Mouse (Mus musculus): ENCODE measurements around the gene Ccdc13. TPM values are rescaled to one million over a fixed set of nuclear protein-coding genes. Genes with fewer than 3 reads are reported as not detected.

Ccdc13 gene
- polyA plus RNA-seq, 1 experiment: 0.12 TPM

GRCm38 (mm10) chr9:121864837-121865236 lies 25.6 kb upstream of the Ccdc13 start:
- no peaks in the 10 kb centered on the region for H3K79me3 ChIP-seq (ENCODE audit: low read depth)
- no peak overlapping the region for H3K4me3 ChIP-seq (ENCODE audit: insufficient read depth, poor library complexity, severe bottlenecking)
- TF ChIP-seq FOSL1 (IDR thresholded peaks at IDR 0.05; ENCODE audit: insufficient read depth, low read length, poor library complexity, severe bottlenecking) (no peak), MYOD1 (IDR thresholded peaks at IDR 0.05; ENCODE audit: control insufficient read depth, insufficient read length, low read depth) (no peak), CEBPB (IDR thresholded peaks at IDR 0.05; ENCODE audit: low read depth) (no peak), CTCF (IDR thresholded peaks at IDR 0.05; ENCODE audit: control insufficient read depth, insufficient read depth, insufficient read length) (no peak), MYOG (IDR thresholded peaks at IDR 0.05; ENCODE audit: control insufficient read depth, extremely low read depth, insufficient read length) (no peak), USF1 (IDR thresholded peaks at IDR 0.05; ENCODE audit: low read depth) (no peak), MAX (IDR thresholded peaks at IDR 0.05) (no peak)
- no peaks in the 10 kb centered on the region for H3K79me2 ChIP-seq (ENCODE audit: control insufficient read depth, insufficient read depth)
- H3K27me3 ChIP-seq (ENCODE audit: control insufficient read depth, insufficient read depth, insufficient read length): peaks cover 8% of the 10 kb centered on the region
- H3ac ChIP-seq (ENCODE audit: control insufficient read depth, insufficient read length, low read depth): no peak overlapping the region
- no peaks in the 10 kb centered on the region for H3K36me3 ChIP-seq (ENCODE audit: control insufficient read depth, insufficient read depth)

- Histone ChIP-seq H3K79me3 (ENCODE audit: low read depth) (peaks cover 5% of the 10 kb centered on the region), H3K79me2 (ENCODE audit: control insufficient read depth, insufficient read depth) (peaks cover 11% of the 10 kb centered on the region), H3ac (ENCODE audit: control insufficient read depth, insufficient read length, low read depth) (no peak overlapping the region), H3K27me3 (ENCODE audit: control insufficient read depth, insufficient read depth, insufficient read length) (no peaks in the 10 kb centered on the region), H3K36me3 (ENCODE audit: control insufficient read depth, insufficient read depth) (no peaks in the 10 kb centered on the region), H3K4me3 (ENCODE audit: insufficient read depth, poor library complexity, severe bottlenecking) (no peak overlapping the region)
- TF ChIP-seq MYOD1 (IDR thresholded peaks at IDR 0.05; ENCODE audit: control insufficient read depth, insufficient read length, low read depth) (no peak), FOSL1 (IDR thresholded peaks at IDR 0.05; ENCODE audit: insufficient read depth, low read length, poor library complexity, severe bottlenecking) (no peak), CTCF (IDR thresholded peaks at IDR 0.05; ENCODE audit: control insufficient read depth, insufficient read depth, insufficient read length) (no peak), CEBPB (IDR thresholded peaks at IDR 0.05; ENCODE audit: low read depth) (no peak), MAX (IDR thresholded peaks at IDR 0.05) (no peak), USF1 (IDR thresholded peaks at IDR 0.05; ENCODE audit: low read depth) (no peak), MYOG (IDR thresholded peaks at IDR 0.05; ENCODE audit: control insufficient read depth, extremely low read depth, insufficient read length) (no peak)
These were observed 21.7 kb upstream of the Ccdc13 start for GRCm38 (mm10) chr9:121860921-121861320.

GRCm38 (mm10) chr9:121859345-121859744 lies 20.1 kb upstream of the Ccdc13 start:
- Histone ChIP-seq H3K79me2 (ENCODE audit: control insufficient read depth, insufficient read depth) (peaks cover 21% of the 10 kb centered on the region), H3ac (ENCODE audit: control insufficient read depth, insufficient read length, low read depth) (no peak overlapping the region), H3K4me3 (ENCODE audit: insufficient read depth, poor library complexity, severe bottlenecking) (no peak overlapping the region), H3K36me3 (ENCODE audit: control insufficient read depth, insufficient read depth) (no peaks in the 10 kb centered on the region), H3K27me3 (ENCODE audit: control insufficient read depth, insufficient read depth, insufficient read length) (no peaks in the 10 kb centered on the region), H3K79me3 (ENCODE audit: low read depth) (peaks cover 8% of the 10 kb centered on the region)
- no peak for TF ChIP-seq CTCF (IDR thresholded peaks at IDR 0.05; ENCODE audit: control insufficient read depth, insufficient read depth, insufficient read length)
- TF ChIP-seq FOSL1 (IDR thresholded peaks at IDR 0.05; ENCODE audit: insufficient read depth, low read length, poor library complexity, severe bottlenecking): no peak
- TF ChIP-seq MYOD1 (IDR thresholded peaks at IDR 0.05; ENCODE audit: control insufficient read depth, insufficient read length, low read depth): no peak
- TF ChIP-seq CEBPB (IDR thresholded peaks at IDR 0.05; ENCODE audit: low read depth): no peak
- TF ChIP-seq USF1 (IDR thresholded peaks at IDR 0.05; ENCODE audit: low read depth): no peak
- no peak for TF ChIP-seq MAX (IDR thresholded peaks at IDR 0.05)
- TF ChIP-seq MYOG (IDR thresholded peaks at IDR 0.05; ENCODE audit: control insufficient read depth, extremely low read depth, insufficient read length): no peak

GRCm38 (mm10) chr9:121858153-121858488 lies 18.9 kb upstream of the Ccdc13 start, which contains the start of gene Higd1a:
Gene Higd1a (minus strand): TSS chr9:121858362.
- H3K79me3 ChIP-seq (ENCODE audit: low read depth): peaks cover 8% of the 10 kb centered on the region
- H3K79me2 ChIP-seq (ENCODE audit: control insufficient read depth, insufficient read depth): peaks cover 29% of the 10 kb centered on the region
- H3K36me3 ChIP-seq (ENCODE audit: control insufficient read depth, insufficient read depth): no peaks in the 10 kb centered on the region
- H3ac ChIP-seq (ENCODE audit: control insufficient read depth, insufficient read length, low read depth): peak within 1 kb of the TSS; percentile 87
- no peaks in the 10 kb centered on the region for H3K27me3 ChIP-seq (ENCODE audit: control insufficient read depth, insufficient read depth, insufficient read length)
- peak within 1 kb of the TSS; percentile 48 for H3K4me3 ChIP-seq (ENCODE audit: insufficient read depth, poor library complexity, severe bottlenecking)
- no peak for TF ChIP-seq USF1 (IDR thresholded peaks at IDR 0.05; ENCODE audit: low read depth)

- Histone ChIP-seq H3ac (ENCODE audit: control insufficient read depth, insufficient read length, low read depth) (peak overlapping the region; percentile 87), H3K36me3 (ENCODE audit: control insufficient read depth, insufficient read depth) (no peaks in the 10 kb centered on the region), H3K79me2 (ENCODE audit: control insufficient read depth, insufficient read depth) (peaks cover 29% of the 10 kb centered on the region), H3K27me3 (ENCODE audit: control insufficient read depth, insufficient read depth, insufficient read length) (no peaks in the 10 kb centered on the region), H3K79me3 (ENCODE audit: low read depth) (peaks cover 8% of the 10 kb centered on the region), H3K4me3 (ENCODE audit: insufficient read depth, poor library complexity, severe bottlenecking) (peak overlapping the region; percentile 48)
- TF ChIP-seq MAX (IDR thresholded peaks at IDR 0.05) (peak; percentile 23), MYOG (IDR thresholded peaks at IDR 0.05; ENCODE audit: control insufficient read depth, extremely low read depth, insufficient read length) (no peak)
These were observed 18.4 kb upstream of the Ccdc13 start for GRCm38 (mm10) chr9:121857474-121858152.

- H3K27me3 ChIP-seq (ENCODE audit: control insufficient read depth, insufficient read depth, insufficient read length): no peaks in the 10 kb centered on the region
- TF ChIP-seq FOSL1 (IDR thresholded peaks at IDR 0.05; ENCODE audit: insufficient read depth, low read length, poor library complexity, severe bottlenecking) (no peak), CEBPB (IDR thresholded peaks at IDR 0.05; ENCODE audit: low read depth) (no peak), MYOD1 (IDR thresholded peaks at IDR 0.05; ENCODE audit: control insufficient read depth, insufficient read length, low read depth) (no peak), MYOG (IDR thresholded peaks at IDR 0.05; ENCODE audit: control insufficient read depth, extremely low read depth, insufficient read length) (no peak), CTCF (IDR thresholded peaks at IDR 0.05; ENCODE audit: control insufficient read depth, insufficient read depth, insufficient read length) (no peak), MAX (IDR thresholded peaks at IDR 0.05) (no peak), USF1 (IDR thresholded peaks at IDR 0.05; ENCODE audit: low read depth) (no peak)
These were observed 17.6 kb upstream of the Ccdc13 start for GRCm38 (mm10) chr9:121856649-121857416.

More at GRCm38 (mm10) chr9:121856649-121857416, 17.6 kb upstream of the Ccdc13 start:
- peak overlapping the region; percentile 48 for H3K4me3 ChIP-seq (ENCODE audit: insufficient read depth, poor library complexity, severe bottlenecking)
- H3K79me3 ChIP-seq (ENCODE audit: low read depth): peaks cover 8% of the 10 kb centered on the region
- H3ac ChIP-seq (ENCODE audit: control insufficient read depth, insufficient read length, low read depth): peak overlapping the region; percentile 87
- H3K36me3 ChIP-seq (ENCODE audit: control insufficient read depth, insufficient read depth): peaks cover 2% of the 10 kb centered on the region
- H3K79me2 ChIP-seq (ENCODE audit: control insufficient read depth, insufficient read depth): peaks cover 29% of the 10 kb centered on the region
